Mouse (Mus musculus) heart, embryonic 11.5 days (tissue): ENCODE results near the gene Kcnj6. TPM values are rescaled to one million over a fixed set of nuclear protein-coding genes. Genes with fewer than 3 reads are reported as not detected.

Experiments used
- ATAC-seq: fragments of 200-750 bp; cut with Nextera tagmentation; replicated peaks from 2 replicates; pipeline ENCODE4 v1.8.0; 2017; ENCODE audit warnings: moderate library complexity; ENCODE audit not compliant: insufficient number of reproducible peaks, low FRiP score, low TSS enrichment
- H3K27ac ChIP-seq: fragments of 300-500 bp; sonication (generic); 2 replicates; pipeline ENCODE4 v1.5.1; 2014; ENCODE audit warnings: mild to moderate bottlenecking, low read depth, low read length
- H3K27me3 ChIP-seq: fragments of 300-500 bp; sonication (generic); 2 replicates; pipeline ENCODE4 v1.6.1; 2014; ENCODE audit warnings: mild to moderate bottlenecking, low read length, mixed read lengths; ENCODE audit not compliant: control insufficient read depth, insufficient read depth
- H3K36me3 ChIP-seq: fragments of 300-500 bp; sonication (generic); 2 replicates; pipeline ENCODE4 v1.6.1; 2014; ENCODE audit warnings: mild to moderate bottlenecking, low read length, moderate library complexity, mixed read lengths; ENCODE audit not compliant: control insufficient read depth, insufficient read depth
- H3K4me1 ChIP-seq: fragments of 300-500 bp; sonication (generic); 2 replicates; pipeline ENCODE4 v1.6.1; 2014; ENCODE audit warnings: low read length; ENCODE audit not compliant: control insufficient read depth, insufficient read depth
- H3K4me2 ChIP-seq: fragments of 300-500 bp; sonication (generic); 2 replicates; pipeline ENCODE4 v1.6.1; 2014; ENCODE audit warnings: mild to moderate bottlenecking, moderate library complexity
- H3K4me3 ChIP-seq: fragments of 300-500 bp; sonication (generic); 2 replicates; pipeline ENCODE4 v1.5.1; 2014; ENCODE audit warnings: low read depth, low read length
- H3K9ac ChIP-seq: fragments of 300-500 bp; sonication (generic); 2 replicates; pipeline ENCODE4 v1.6.1; 2014; ENCODE audit warnings: mild to moderate bottlenecking, low read depth, low read length, moderate library complexity
- H3K9me3 ChIP-seq: fragments of 300-500 bp; sonication (generic); replicated peaks from 2 replicates; pipeline ENCODE4 v1.6.1; 2016; ENCODE audit warnings: low read length; ENCODE audit not compliant: control insufficient read depth
- WGBS: fragments of 180-500 bp; shearing (Covaris S2); extraction: QIAGEN DNeasy Blood & Tissue Kit; methylation state at CpG from one replicate; pipeline ENCODE4 v1.1.7; 2014; ENCODE audit not compliant: insufficient replicate concordance; 5-methylcytosine and 5-hydroxymethylcytosine counted together
- polyA plus RNA-seq: library from polyadenylated mRNA; unstranded; fragments of >200 nt; fragmentation: Nextera tagmentation; extraction: Ambion mirVana; gene quantifications from 2 replicates; pipeline ENCODE4 v1.2.1, GENCODE M21; 2014

Gene Kcnj6
- polyA plus RNA-seq, 1 experiment from 2014 or later: 0.19 TPM

- Histone ChIP-seq H3K9me3 (no peaks in the 10 kb centered on the region), H3K4me1 (no peaks in the 10 kb centered on the region), H3K4me2 (no peak overlapping the region), H3K27ac (no peak overlapping the region), H3K9ac (no peak overlapping the region), H3K27me3 (peaks cover 4% of the 10 kb centered on the region; the same call in 1 of the 2 replicates), H3K4me3 (no peak overlapping the region), H3K36me3 (no peaks in the 10 kb centered on the region)
- WGBS: 69% methylated on average over 2 of the region's 2 CpGs
- ATAC-seq: no peak
Measured at GRCm38 (mm10) chr16:94990114-94990513, 7.4 kb downstream of the Kcnj6 start.

- Histone ChIP-seq H3K27me3 (no peaks in the 10 kb centered on the region), H3K27ac (no peak overlapping the region), H3K4me2 (no peak overlapping the region), H3K36me3 (no peaks in the 10 kb centered on the region), H3K9me3 (no peaks in the 10 kb centered on the region), H3K4me3 (no peak overlapping the region), H3K4me1 (no peaks in the 10 kb centered on the region), H3K9ac (no peak overlapping the region)
- 71% methylated on average over 9 of the region's 9 CpGs for WGBS
- ATAC-seq: no peak
Measured at GRCm38 (mm10) chr16:94986731-94987130, 10.8 kb downstream of the Kcnj6 start.

- no peaks in the 10 kb centered on the region for H3K4me1 ChIP-seq
- no peak overlapping the region for H3K4me3 ChIP-seq
- no peaks in the 10 kb centered on the region for H3K27me3 ChIP-seq
- no peak for ATAC-seq
- H3K36me3 ChIP-seq: no peaks in the 10 kb centered on the region
- H3K9me3 ChIP-seq: no peaks in the 10 kb centered on the region
- no peak overlapping the region for H3K9ac ChIP-seq
- WGBS: 88% methylated on average over 3 of the region's 3 CpGs
- no peak overlapping the region for H3K4me2 ChIP-seq
- H3K27ac ChIP-seq: no peak overlapping the region
Measured at GRCm38 (mm10) chr16:94984263-94984662, 13.2 kb downstream of the Kcnj6 start.

GRCm38 (mm10) chr16:94980374-94980773, 17.1 kb downstream of the Kcnj6 start:
- H3K9ac ChIP-seq: no peak overlapping the region
- no peaks in the 10 kb centered on the region for H3K36me3 ChIP-seq
- no peak overlapping the region for H3K27ac ChIP-seq
- no peak overlapping the region for H3K4me2 ChIP-seq
- WGBS: 74% methylated on average over 2 of the region's 2 CpGs
- H3K4me1 ChIP-seq: no peaks in the 10 kb centered on the region
- no peaks in the 10 kb centered on the region for H3K27me3 ChIP-seq
- no peak for ATAC-seq
- no peaks in the 10 kb centered on the region for H3K9me3 ChIP-seq
- H3K4me3 ChIP-seq: no peak overlapping the region

- Histone ChIP-seq H3K36me3 (no peaks in the 10 kb centered on the region), H3K9ac (no peak overlapping the region), H3K4me2 (no peak overlapping the region), H3K27me3 (no peaks in the 10 kb centered on the region), H3K9me3 (no peaks in the 10 kb centered on the region), H3K4me3 (no peak overlapping the region), H3K4me1 (no peaks in the 10 kb centered on the region), H3K27ac (no peak overlapping the region)
- ATAC-seq: no peak
- 74% methylated on average over 9 of the region's 9 CpGs for WGBS
Measured at GRCm38 (mm10) chr16:94979499-94979898, 18.0 kb downstream of the Kcnj6 start.

GRCm38 (mm10) chr16:94972080-94972855, 25.2 kb downstream of the Kcnj6 start:
- Histone ChIP-seq H3K27ac (no peak overlapping the region), H3K4me3 (no peak overlapping the region), H3K27me3 (no peaks in the 10 kb centered on the region), H3K4me1 (no peaks in the 10 kb centered on the region), H3K4me2 (no peak overlapping the region), H3K9me3 (no peaks in the 10 kb centered on the region), H3K9ac (no peak overlapping the region), H3K36me3 (no peaks in the 10 kb centered on the region)
- WGBS: 44% methylated on average over 14 of the region's 14 CpGs
- ATAC-seq: no peak

- H3K4me1 ChIP-seq: no peaks in the 10 kb centered on the region
- no peaks in the 10 kb centered on the region for H3K27me3 ChIP-seq
- no peaks in the 10 kb centered on the region for H3K9me3 ChIP-seq
- no peaks in the 10 kb centered on the region for H3K36me3 ChIP-seq
- H3K4me3 ChIP-seq: no peak overlapping the region
- 58% methylated on average over 6 of the region's 6 CpGs for WGBS
- no peak overlapping the region for H3K9ac ChIP-seq
- ATAC-seq: no peak
- no peak overlapping the region for H3K27ac ChIP-seq
- H3K4me2 ChIP-seq: no peak overlapping the region
Measured at GRCm38 (mm10) chr16:94968941-94969340, 28.6 kb downstream of the Kcnj6 start.

GRCm38 (mm10) chr16:94968472-94968871, 29.0 kb downstream of the Kcnj6 start:
- ATAC-seq: no peak

More at GRCm38 (mm10) chr16:94968472-94968871, 29.0 kb downstream of the Kcnj6 start:
- no peaks in the 10 kb centered on the region for H3K9me3 ChIP-seq
- no peaks in the 10 kb centered on the region for H3K36me3 ChIP-seq
- H3K4me2 ChIP-seq: no peak overlapping the region
- H3K27me3 ChIP-seq: no peaks in the 10 kb centered on the region
- WGBS: 69% methylated on average over 2 of the region's 2 CpGs
- H3K27ac ChIP-seq: no peak overlapping the region
- H3K4me1 ChIP-seq: no peaks in the 10 kb centered on the region
- no peak overlapping the region for H3K4me3 ChIP-seq
- H3K9ac ChIP-seq: no peak overlapping the region
